Mouse (Mus musculus): ENCODE results near the gene Phlda2.

DNA sequence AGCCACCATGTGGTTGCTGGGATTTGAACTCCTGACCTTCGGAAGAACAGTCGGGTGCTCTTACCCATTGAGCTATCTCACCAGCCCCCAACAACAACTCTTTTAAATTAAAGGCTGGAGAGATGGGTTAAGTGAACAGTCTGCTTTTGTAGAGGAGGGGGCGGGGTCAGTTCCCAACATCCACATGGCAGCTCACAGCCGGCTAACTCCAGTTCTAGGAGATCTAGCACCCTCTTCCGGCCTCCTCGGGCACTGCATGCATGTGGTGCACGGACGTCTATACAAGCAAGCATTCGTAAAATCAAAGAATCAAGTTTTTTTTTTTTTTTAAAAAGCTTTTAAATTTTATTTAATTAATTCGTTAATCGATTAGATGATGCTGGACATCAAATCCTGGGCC lies 2.9 kb upstream of the Phlda2 start:
- TF ChIP-seq CTCF (IDR thresholded peaks at IDR 0.05; ENCODE audit: low read depth) (peak; percentile 56), EP300 (IDR thresholded peaks at IDR 0.05; ENCODE audit: low read depth) (no peak)
